In the genomic region with DNA sequence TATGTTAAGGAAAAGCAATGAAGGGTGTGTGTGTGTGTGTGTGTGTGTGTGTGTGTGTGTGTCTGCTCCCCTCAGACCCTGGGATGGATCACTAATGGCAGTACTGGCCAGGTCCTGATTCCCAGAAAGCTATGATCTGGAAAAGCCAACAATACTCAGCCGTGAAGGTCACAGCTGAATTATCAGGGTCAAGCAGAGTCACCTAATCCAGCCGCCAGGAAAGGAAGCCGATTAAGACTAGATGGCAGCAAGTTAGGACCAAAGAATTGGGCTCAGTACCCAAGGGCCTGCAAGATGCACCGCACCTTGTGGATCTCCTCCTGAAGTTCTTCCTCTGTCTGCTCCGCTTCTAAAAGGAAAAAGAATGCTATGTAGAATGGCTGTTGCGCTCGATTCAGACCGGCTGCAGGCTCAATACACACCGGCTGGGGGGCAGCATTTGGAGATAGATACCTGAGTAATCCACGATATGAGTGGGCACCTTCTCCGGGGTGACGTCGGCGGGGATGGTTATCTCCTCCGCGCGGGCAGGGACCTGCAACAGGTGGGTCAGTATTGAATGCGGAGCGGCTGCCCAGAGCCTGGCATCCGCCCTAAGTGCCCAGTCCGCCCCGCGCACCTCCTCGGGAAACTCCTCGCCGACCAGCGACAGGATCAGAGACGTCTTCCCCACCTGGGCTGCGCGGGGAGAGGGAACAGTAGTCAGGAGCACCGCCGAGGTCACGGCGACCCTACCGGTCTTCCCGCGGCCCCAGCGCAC, we compare ENCODE assay signal across 8 mouse cellular contexts. TPM values are rescaled to one million over a fixed set of nuclear protein-coding genes. Genes with fewer than 3 reads are reported as not detected.
A peak's percentile ranks its signal among the peaks of the same experiment; 100 is the strongest.
DNase-seq lines count a peak whose midpoint lies in the region; ATAC-seq lines count a peak whose summit lies in the region.

No protein-coding gene starts in this region.

- ATAC-seq in heart, embryonic 15.5 days (replicated peaks; ENCODE audit: insufficient number of reproducible peaks, insufficient read depth, low FRiP score, low read depth) = peak; percentile 8; the same call in 1 of the 2 replicates
- peak; percentile 53 for ATAC-seq in limb, embryonic 11.5 days (ENCODE audit: insufficient number of reproducible peaks, low FRiP score, low TSS enrichment, low read depth)
- ATAC-seq in neural tube, embryonic 12.5 days (ENCODE audit: low FRiP score, low read depth) = peak; percentile 2; the same call in 1 of the 2 replicates

- no peaks in the 10 kb centered on the region for H3K27me3 ChIP-seq in heart, embryonic 15.5 days
- H3K27me3 ChIP-seq in forebrain, embryonic 10.5 days (ENCODE audit: poor library complexity, severe bottlenecking) = no peaks in the 10 kb centered on the region
- H3K27me3 ChIP-seq in limb, embryonic 11.5 days (ENCODE audit: control insufficient read depth, insufficient read depth, low read length) = no peaks in the 10 kb centered on the region
- H3K27me3 ChIP-seq in neural tube, embryonic 12.5 days (replicated peaks) = no peaks in the 10 kb centered on the region

- peaks cover 29% of the 10 kb centered on the region for H3K4me1 ChIP-seq in heart, embryonic 15.5 days (replicated peaks)
- peaks cover 31% of the 10 kb centered on the region for H3K4me1 ChIP-seq in forebrain, embryonic 10.5 days
- peaks cover 8% of the 10 kb centered on the region for H3K4me1 ChIP-seq in limb, embryonic 11.5 days (ENCODE audit: control insufficient read depth, insufficient read depth, low read length)
- peaks cover 10% of the 10 kb centered on the region for H3K4me1 ChIP-seq in neural tube, embryonic 12.5 days

- no peaks in the 10 kb centered on the region for H3K9me3 ChIP-seq in heart, embryonic 15.5 days (replicated peaks)
- no peaks in the 10 kb centered on the region for H3K9me3 ChIP-seq in forebrain, embryonic 10.5 days
- H3K9me3 ChIP-seq in limb, embryonic 11.5 days (ENCODE audit: control insufficient read depth, low read length) = no peaks in the 10 kb centered on the region
- H3K9me3 ChIP-seq in neural tube, embryonic 12.5 days = no peaks in the 10 kb centered on the region

- 1% methylated on average over 38 of the region's 38 CpGs for WGBS in heart, embryonic 15.5 days
- 4% methylated on average over 38 of the region's 38 CpGs for WGBS in forebrain, embryonic 10.5 days
- WGBS in limb, embryonic 11.5 days = 4% methylated on average over 38 of the region's 38 CpGs
- 6% methylated on average over 38 of the region's 38 CpGs for WGBS in neural tube, embryonic 12.5 days

- H3K9ac ChIP-seq in heart, embryonic 15.5 days = peak overlapping the region; percentile 96
- peak overlapping the region; percentile 80 for H3K9ac ChIP-seq in limb, embryonic 11.5 days (ENCODE audit: low read length)
- H3K9ac ChIP-seq in neural tube, embryonic 12.5 days = peak overlapping the region; percentile 83

- H3K36me3 ChIP-seq in heart, embryonic 15.5 days = peaks cover 42% of the 10 kb centered on the region
- peaks cover 85% of the 10 kb centered on the region for H3K36me3 ChIP-seq in forebrain, embryonic 10.5 days (replicated peaks)
- peaks cover 28% of the 10 kb centered on the region for H3K36me3 ChIP-seq in limb, embryonic 11.5 days (ENCODE audit: control insufficient read depth, insufficient read depth, low read length)
- H3K36me3 ChIP-seq in neural tube, embryonic 12.5 days = peaks cover 59% of the 10 kb centered on the region

- intact Hi-C loops in heart, postnatal 36 days (cut with DNase I) = loop anchor here (2.0 kb wide), 1 partner anchor 25 kb away; a partner anchor contains a TSS

- peak overlapping the region; percentile 95 for H3K4me3 ChIP-seq in heart, embryonic 15.5 days
- H3K4me3 ChIP-seq in forebrain, embryonic 10.5 days = peak overlapping the region; percentile 94
- peak overlapping the region; percentile 87 for H3K4me3 ChIP-seq in limb, embryonic 11.5 days (ENCODE audit: low read depth, low read length)
- peak overlapping the region; percentile 92 for H3K4me3 ChIP-seq in neural tube, embryonic 12.5 days

- H3K4me2 ChIP-seq in heart, embryonic 15.5 days = peak overlapping the region; percentile 78
- peak overlapping the region; percentile 74 for H3K4me2 ChIP-seq in limb, embryonic 11.5 days (ENCODE audit: low read depth, severe bottlenecking)
- H3K4me2 ChIP-seq in neural tube, embryonic 12.5 days (replicated peaks) = peak overlapping the region; percentile 88

- no peak for DNase-seq in heart, postnatal 36 days
- peak; percentile 26 for DNase-seq in MN1 (ENCODE audit: low spot score)
- DNase-seq in forebrain, embryonic 10.5 days (ENCODE audit: extremely low spot score, low spot score) = no peak
- no peak for DNase-seq in limb, embryonic 11.5 days (ENCODE audit: low spot score)
- no peak for DNase-seq in urinary bladder, postnatal 25 days (ENCODE audit: low spot score)
- no peak for DNase-seq in layer of hippocampus, postnatal 10 days (ENCODE audit: low spot score in 2 of 2)

- H3K27ac ChIP-seq in heart, embryonic 15.5 days = peak overlapping the region; percentile 88
- H3K27ac ChIP-seq in forebrain, embryonic 10.5 days = peak overlapping the region; percentile 93
- H3K27ac ChIP-seq in limb, embryonic 11.5 days (replicated peaks; ENCODE audit: low read depth, low read length) = no peak overlapping the region
- H3K27ac ChIP-seq in neural tube, embryonic 12.5 days = no peak overlapping the region

RNA-seq across cellular contexts. Expression of a gene that starts 0.8 kb away (rescaled TPM):
- 24.2 and 26.1 TPM in 2 replicates for polyA plus RNA-seq in heart, embryonic 15.5 days (2015; fragmentation: Nextera tagmentation; extraction: Ambion mirVana)
- total RNA-seq in heart, postnatal 36 days (2021) = 100 to 1,000 TPM; 110 to 115 TPM
- 28.0 and 31.2 TPM in 2 replicates for polyA plus RNA-seq in forebrain, embryonic 10.5 days (2016; fragmentation: Nextera tagmentation; extraction: Ambion mirVana)
- 9.4 and 10.7 TPM in 2 replicates for polyA plus RNA-seq in limb, embryonic 11.5 days (2014; fragmentation: Nextera tagmentation; extraction: Ambion mirVana)
- polyA plus RNA-seq in neural tube, embryonic 12.5 days (2016; fragmentation: Nextera tagmentation; extraction: Ambion mirVana) = 18.4 and 20.1 TPM in 2 replicates
- total RNA-seq in layer of hippocampus, postnatal 10 days (2021) = 10 to 100 TPM; 80.3 to 94.8 TPM

RNA-seq across cellular contexts. Expression of a gene that starts 2.3 kb away (rescaled TPM):
- polyA plus RNA-seq in heart, embryonic 15.5 days (2015; fragmentation: Nextera tagmentation; extraction: Ambion mirVana) = 1.7 and 3.0 TPM in 2 replicates
- 1 to 10 TPM; 2.2 to 3.3 TPM for total RNA-seq in heart, postnatal 36 days (2021)
- 1.7 and 2.3 TPM in 2 replicates for polyA plus RNA-seq in forebrain, embryonic 10.5 days (2016; fragmentation: Nextera tagmentation; extraction: Ambion mirVana)
- polyA plus RNA-seq in limb, embryonic 11.5 days (2014; fragmentation: Nextera tagmentation; extraction: Ambion mirVana) = 0.77 and 0.95 TPM in 2 replicates
- 3.9 and 4.8 TPM in 2 replicates for polyA plus RNA-seq in neural tube, embryonic 12.5 days (2016; fragmentation: Nextera tagmentation; extraction: Ambion mirVana)
- 10 to 100 TPM; 30.9 to 36.3 TPM for total RNA-seq in layer of hippocampus, postnatal 10 days (2021)

RNA-seq across cellular contexts. Expression of a gene that starts 6.7 kb away (rescaled TPM):
- 1.4 and 1.7 TPM in 2 replicates for polyA plus RNA-seq in heart, embryonic 15.5 days (2015; fragmentation: Nextera tagmentation; extraction: Ambion mirVana)
- 1 to 10 TPM; 1.4 to 1.9 TPM for total RNA-seq in heart, postnatal 36 days (2021)
- 0.93 and 1.3 TPM in 2 replicates for polyA plus RNA-seq in forebrain, embryonic 10.5 days (2016; fragmentation: Nextera tagmentation; extraction: Ambion mirVana)
- polyA plus RNA-seq in limb, embryonic 11.5 days (2014; fragmentation: Nextera tagmentation; extraction: Ambion mirVana) = 1.2 TPM in 2 replicates
- 8.1 and 8.6 TPM in 2 replicates for polyA plus RNA-seq in neural tube, embryonic 12.5 days (2016; fragmentation: Nextera tagmentation; extraction: Ambion mirVana)
- 10 to 100 TPM; 80.6 to 99.3 TPM for total RNA-seq in layer of hippocampus, postnatal 10 days (2021)

RNA-seq across cellular contexts. Expression of a gene that starts 10.6 kb away (rescaled TPM):
- 251 and 301 TPM in 2 replicates for polyA plus RNA-seq in heart, embryonic 15.5 days (2015; fragmentation: Nextera tagmentation; extraction: Ambion mirVana)
- 100 to 1,000 TPM; 111 to 116 TPM for total RNA-seq in heart, postnatal 36 days (2021)
- 403 TPM in 2 replicates for polyA plus RNA-seq in forebrain, embryonic 10.5 days (2016; fragmentation: Nextera tagmentation; extraction: Ambion mirVana)
- 341 and 353 TPM in 2 replicates for polyA plus RNA-seq in limb, embryonic 11.5 days (2014; fragmentation: Nextera tagmentation; extraction: Ambion mirVana)
- 293 and 301 TPM in 2 replicates for polyA plus RNA-seq in neural tube, embryonic 12.5 days (2016; fragmentation: Nextera tagmentation; extraction: Ambion mirVana)
- total RNA-seq in layer of hippocampus, postnatal 10 days (2021) = 100 to 1,000 TPM; 168 to 169 TPM

RNA-seq across cellular contexts. Expression of a gene that starts 15.1 kb away (rescaled TPM):
- 30.9 and 36.6 TPM in 2 replicates for polyA plus RNA-seq in heart, embryonic 15.5 days (2015; fragmentation: Nextera tagmentation; extraction: Ambion mirVana)
- total RNA-seq in heart, postnatal 36 days (2021) = 10 to 100 TPM; 30.8 to 35.3 TPM
- polyA plus RNA-seq in forebrain, embryonic 10.5 days (2016; fragmentation: Nextera tagmentation; extraction: Ambion mirVana) = 53.9 and 58.7 TPM in 2 replicates
- polyA plus RNA-seq in limb, embryonic 11.5 days (2014; fragmentation: Nextera tagmentation; extraction: Ambion mirVana) = 45.5 and 55.0 TPM in 2 replicates
- 67.7 and 72.6 TPM in 2 replicates for polyA plus RNA-seq in neural tube, embryonic 12.5 days (2016; fragmentation: Nextera tagmentation; extraction: Ambion mirVana)
- 10 to 100 TPM; 55.4 to 56.9 TPM for total RNA-seq in layer of hippocampus, postnatal 10 days (2021)

Comparison
In these comparisons a context has a peak if more than half of its experiments do, and no peak if none do; other contexts are left out.
1. ATAC-seq: peak in every context shown above with its lines; median percentile 53 in limb, embryonic 11.5 days; 8 in heart, embryonic 15.5 days; 2 in neural tube, embryonic 12.5 days.
2. H3K27ac ChIP-seq: peak in heart, embryonic 15.5 days (single experiment) and forebrain, embryonic 10.5 days (single experiment); none in limb, embryonic 11.5 days (single experiment) and neural tube, embryonic 12.5 days (single experiment).
3. Peak in every context shown above with its lines, with median percentiles within 50 percentile points of each other: H3K4me2 ChIP-seq, H3K4me3 ChIP-seq and H3K9ac ChIP-seq.